Mouse (Mus musculus) embryonic facial prominence, embryonic 11.5 days (tissue): Measurements from ENCODE around the gene Arl10. TPM values are rescaled to one million over a fixed set of nuclear protein-coding genes. Genes with fewer than 3 reads are reported as not detected.

Experiments
- ATAC-seq: fragments of 200-750 bp; cut with Nextera tagmentation; replicated peaks from 2 replicates; pipeline ENCODE4 v1.8.0; 2017; ENCODE audit warnings: low read depth; ENCODE audit not compliant: insufficient number of reproducible peaks, low FRiP score, low TSS enrichment
- DNase-seq: peaks from one replicate; pipeline ENCODE4 v3.0.0-alpha.2; 2015; ENCODE audit warnings: low spot score
- H3K27ac ChIP-seq: fragments of 300-500 bp; sonication (generic); replicated peaks from 2 replicates; pipeline ENCODE4 v1.5.1; 2014; ENCODE audit warnings: mild to moderate bottlenecking, low read depth, low read length, control low read depth
- H3K27me3 ChIP-seq: fragments of 300-500 bp; sonication (generic); 2 replicates; pipeline ENCODE4 v1.6.1; 2014; ENCODE audit warnings: mild to moderate bottlenecking, low read length, moderate library complexity, mixed read lengths; ENCODE audit not compliant: control insufficient read depth, insufficient read depth
- H3K36me3 ChIP-seq: fragments of 300-500 bp; sonication (generic); replicated peaks from 2 replicates; pipeline ENCODE4 v1.6.1; 2014; ENCODE audit warnings: low read depth, mild to moderate bottlenecking, low read length, moderate library complexity, mixed read lengths; ENCODE audit not compliant: control insufficient read depth, insufficient read depth
- H3K4me1 ChIP-seq: fragments of 300-500 bp; sonication (generic); 2 replicates; pipeline ENCODE4 v1.6.1; 2014; ENCODE audit warnings: low read length, mixed read lengths; ENCODE audit not compliant: control insufficient read depth, insufficient read depth
- H3K4me2 ChIP-seq: fragments of 300-500 bp; sonication (generic); 2 replicates; pipeline ENCODE4 v1.6.1; 2014; ENCODE audit warnings: low read depth, mild to moderate bottlenecking, control low read depth, low read length, moderate library complexity
- H3K4me3 ChIP-seq: fragments of 300-500 bp; sonication (generic); 2 replicates; pipeline ENCODE4 v1.5.1; 2014; ENCODE audit warnings: low read depth, low read length, control low read depth
- H3K9ac ChIP-seq: fragments of 300-500 bp; sonication (generic); replicated peaks from 2 replicates; pipeline ENCODE4 v1.6.1; 2014; ENCODE audit warnings: mild to moderate bottlenecking, control low read depth, low read length
- H3K9me3 ChIP-seq: fragments of 300-500 bp; sonication (generic); replicated peaks from 2 replicates; pipeline ENCODE4 v1.6.1; 2016; ENCODE audit warnings: mild to moderate bottlenecking, low read length, inconsistent platforms, mixed read lengths; ENCODE audit not compliant: control insufficient read depth
- WGBS: fragments of 180-500 bp; shearing (Covaris S2); extraction: QIAGEN DNeasy Blood & Tissue Kit; methylation state at CpG from one replicate; pipeline ENCODE4 v1.1.7; 2014; 5-methylcytosine and 5-hydroxymethylcytosine counted together
- polyA plus RNA-seq: library from polyadenylated mRNA; unstranded; fragments of >200 nt; fragmentation: Nextera tagmentation; extraction: Ambion mirVana; gene quantifications from 2 replicates; pipeline ENCODE4 v1.2.1, GENCODE M21; 2014

Arl10 gene
- polyA plus RNA-seq, 1 experiment from 2014 or later = 26.0 TPM

GRCm38 (mm10) chr13:54585831-54586230, 11.0 kb downstream of the Arl10 start:
- Histone ChIP-seq H3K27ac (no peak overlapping the region), H3K36me3 (peaks cover 6% of the 10 kb centered on the region), H3K9ac (no peak overlapping the region), H3K4me3 (no peak overlapping the region), H3K9me3 (no peaks in the 10 kb centered on the region), H3K4me2 (no peak overlapping the region), H3K27me3 (no peaks in the 10 kb centered on the region), H3K4me1 (no peaks in the 10 kb centered on the region)
- 89% methylated on average over 11 of the region's 11 CpGs for WGBS
- no peak for DNase-seq
- ATAC-seq = no peak

DNA sequence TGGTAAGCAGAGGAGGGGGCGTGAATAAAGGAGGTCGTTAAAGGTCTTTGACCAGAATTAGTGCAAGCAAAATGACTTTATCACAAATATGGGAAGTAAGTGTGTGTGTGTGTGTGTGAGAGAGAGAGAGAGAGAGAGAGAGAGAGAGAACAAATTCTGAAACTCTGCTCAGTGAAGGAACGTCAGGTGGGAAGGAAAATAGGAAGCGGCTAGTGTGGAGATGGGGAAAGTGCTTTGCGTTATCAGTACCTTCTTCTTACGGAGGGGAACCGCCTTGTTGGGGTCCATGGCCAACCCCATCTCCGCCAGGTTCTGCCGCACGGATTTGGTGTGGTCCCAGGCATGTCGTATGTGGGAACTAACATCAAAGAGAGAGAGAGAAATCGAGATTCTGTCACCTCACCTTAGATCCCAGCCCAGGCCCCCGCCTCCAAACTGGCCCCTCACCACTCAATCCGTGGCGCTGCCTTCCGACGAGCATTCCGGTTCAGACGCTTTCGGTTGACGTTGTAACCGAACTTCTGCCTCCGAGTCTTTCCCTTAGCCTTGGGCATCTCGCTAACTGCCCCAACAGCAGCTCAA, 14.7 kb downstream of the Arl10 start:
- Histone ChIP-seq H3K27ac (no peak overlapping the region), H3K4me3 (peak overlapping the region; percentile 86), H3K9ac (peak overlapping the region; percentile 51), H3K4me1 (0 out of 2 replicates have a peak, but pooled peaks cover 5% of the 10 kb centered on the region), H3K36me3 (no peaks in the 10 kb centered on the region; the same call in 1 of the 2 replicates), H3K9me3 (no peaks in the 10 kb centered on the region), H3K27me3 (no peaks in the 10 kb centered on the region), H3K4me2 (peak overlapping the region; percentile 44)
- ATAC-seq (peak; percentile 10), DNase-seq (no peak)
- WGBS = 2% methylated on average over 24 of the region's 24 CpGs

- peak within 1 kb of the TSS; percentile 81 for H3K9ac ChIP-seq
- peak within 1 kb of the TSS; percentile 86 for H3K4me3 ChIP-seq
- WGBS = under 1% methylated on average over 51 of the region's 51 CpGs
- H3K9me3 ChIP-seq = no peaks in the 10 kb centered on the region
- H3K27me3 ChIP-seq = no peaks in the 10 kb centered on the region
- peak; percentile 99 for DNase-seq
- peak within 1 kb of the TSS; percentile 47; the same call in 1 of the 2 replicates for H3K27ac ChIP-seq
- ATAC-seq = peak; percentile 96
- no peaks in the 10 kb centered on the region; the same call in 1 of the 2 replicates for H3K36me3 ChIP-seq
- H3K4me2 ChIP-seq = peak within 1 kb of the TSS; percentile 67
- H3K4me1 ChIP-seq = 0 out of 2 replicates have a peak, but pooled peaks cover 5% of the 10 kb centered on the region
Observed at GRCm38 (mm10) chr13:54589996-54590951, 15.5 kb downstream of the Arl10 start, which contains the start of the genes Nop16 and Higd2a. TSS of gene Nop16 (minus strand) at chr13:54590090. TSS of gene Higd2a (plus strand) at chr13:54590207.

- Histone ChIP-seq H3K36me3 (no peaks in the 10 kb centered on the region; the same call in 1 of the 2 replicates), H3K9me3 (no peaks in the 10 kb centered on the region), H3K4me1 (0 out of 2 replicates have a peak, but pooled peaks cover 5% of the 10 kb centered on the region), H3K27me3 (no peaks in the 10 kb centered on the region), H3K9ac (no peak overlapping the region), H3K27ac (no peak overlapping the region), H3K4me3 (no peak overlapping the region), H3K4me2 (no peak overlapping the region)
- ATAC-seq (no peak), DNase-seq (no peak)
- 90% methylated on average over 8 of the region's 8 CpGs for WGBS
Observed at GRCm38 (mm10) chr13:54591776-54592356, 17.1 kb downstream of the Arl10 start.

DNA sequence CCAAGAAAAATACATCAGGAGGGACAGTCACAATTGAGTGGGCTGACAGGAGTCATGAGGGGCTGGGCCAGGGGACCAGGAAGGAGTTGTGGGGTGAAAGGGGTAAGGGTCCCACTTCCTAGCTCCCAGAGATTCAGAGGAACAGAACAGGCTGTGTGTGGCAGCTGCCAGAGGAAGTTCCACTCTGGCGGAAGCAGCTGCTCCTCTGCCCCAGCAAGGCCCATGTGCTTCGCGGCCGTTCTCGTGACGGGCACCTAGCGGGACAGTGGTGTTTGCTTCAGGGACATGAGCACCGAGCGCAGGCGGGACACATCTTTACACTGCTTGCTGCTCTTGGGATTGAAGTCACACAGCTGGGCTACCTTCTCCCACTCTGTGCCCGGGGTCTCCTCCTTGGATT, 18.8 kb downstream of the Arl10 start:
- no peak for ATAC-seq
- Histone ChIP-seq H3K36me3 (no peaks in the 10 kb centered on the region; the same call in 1 of the 2 replicates), H3K4me1 (0 out of 2 replicates have a peak, but pooled peaks cover 5% of the 10 kb centered on the region), H3K9ac (no peak overlapping the region), H3K27ac (no peak overlapping the region), H3K4me3 (no peak overlapping the region), H3K9me3 (no peaks in the 10 kb centered on the region), H3K27me3 (no peaks in the 10 kb centered on the region), H3K4me2 (no peak overlapping the region)
- DNase-seq = no peak
- 90% methylated on average over 11 of the region's 11 CpGs for WGBS

- ATAC-seq = no peak
- DNase-seq = no peak
- 86% methylated on average over 8 of the region's 8 CpGs for WGBS
Observed at GRCm38 (mm10) chr13:54596107-54596690, 21.4 kb downstream of the Arl10 start.

DNA sequence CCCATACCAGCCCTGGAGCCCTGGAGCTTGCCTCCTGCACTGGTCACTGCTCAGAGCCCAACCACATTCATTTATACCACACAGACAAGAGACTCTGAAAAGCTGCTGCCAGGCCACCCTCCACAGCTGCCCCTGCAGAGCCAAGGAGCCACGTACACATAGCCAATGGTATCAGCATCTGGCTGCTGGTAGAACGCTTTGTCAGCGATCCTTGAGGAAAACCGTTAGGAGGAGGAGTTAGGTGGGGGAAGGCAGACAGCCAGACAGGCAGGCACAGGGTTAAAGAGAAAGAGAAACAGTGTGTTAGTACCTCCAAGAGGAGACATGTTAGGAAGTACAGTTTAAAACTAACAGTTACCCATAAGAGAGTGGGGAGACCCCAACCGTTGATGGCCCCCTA, 22.1 kb downstream of the Arl10 start:
- no peaks in the 10 kb centered on the region for H3K27me3 ChIP-seq
- H3K4me3 ChIP-seq = no peak overlapping the region
- no peaks in the 10 kb centered on the region; the same call in 1 of the 2 replicates for H3K36me3 ChIP-seq

More at GRCm38 (mm10) chr13:54596107-54596690, 21.4 kb downstream of the Arl10 start:
- H3K9ac ChIP-seq = no peak overlapping the region
- H3K4me3 ChIP-seq = no peak overlapping the region
- no peak overlapping the region for H3K4me2 ChIP-seq
- 0 out of 2 replicates have a peak, but pooled peaks cover 5% of the 10 kb centered on the region for H3K4me1 ChIP-seq
- H3K27ac ChIP-seq = no peak overlapping the region
- H3K9me3 ChIP-seq = no peaks in the 10 kb centered on the region
- no peaks in the 10 kb centered on the region; the same call in 1 of the 2 replicates for H3K36me3 ChIP-seq
- H3K27me3 ChIP-seq = no peaks in the 10 kb centered on the region

More for the DNA sequence above, 22.1 kb downstream of the Arl10 start:
- Histone ChIP-seq H3K4me1 (no peaks in the 10 kb centered on the region), H3K27ac (no peak overlapping the region), H3K4me2 (no peak overlapping the region), H3K9ac (no peak overlapping the region), H3K9me3 (no peaks in the 10 kb centered on the region)
- DNase-seq = no peak
- 70% methylated on average over 5 of the region's 5 CpGs for WGBS
- no peak for ATAC-seq
